Mouse (Mus musculus): ENCODE results near the gene Zmynd8.

The Zmynd8 gene

GRCm38 (mm10) chr2:165860447-165860846, 38.4 kb downstream of the Zmynd8 start:
- in situ Hi-C loops (cut with MboI, MseI), result no loop called here

DNA sequence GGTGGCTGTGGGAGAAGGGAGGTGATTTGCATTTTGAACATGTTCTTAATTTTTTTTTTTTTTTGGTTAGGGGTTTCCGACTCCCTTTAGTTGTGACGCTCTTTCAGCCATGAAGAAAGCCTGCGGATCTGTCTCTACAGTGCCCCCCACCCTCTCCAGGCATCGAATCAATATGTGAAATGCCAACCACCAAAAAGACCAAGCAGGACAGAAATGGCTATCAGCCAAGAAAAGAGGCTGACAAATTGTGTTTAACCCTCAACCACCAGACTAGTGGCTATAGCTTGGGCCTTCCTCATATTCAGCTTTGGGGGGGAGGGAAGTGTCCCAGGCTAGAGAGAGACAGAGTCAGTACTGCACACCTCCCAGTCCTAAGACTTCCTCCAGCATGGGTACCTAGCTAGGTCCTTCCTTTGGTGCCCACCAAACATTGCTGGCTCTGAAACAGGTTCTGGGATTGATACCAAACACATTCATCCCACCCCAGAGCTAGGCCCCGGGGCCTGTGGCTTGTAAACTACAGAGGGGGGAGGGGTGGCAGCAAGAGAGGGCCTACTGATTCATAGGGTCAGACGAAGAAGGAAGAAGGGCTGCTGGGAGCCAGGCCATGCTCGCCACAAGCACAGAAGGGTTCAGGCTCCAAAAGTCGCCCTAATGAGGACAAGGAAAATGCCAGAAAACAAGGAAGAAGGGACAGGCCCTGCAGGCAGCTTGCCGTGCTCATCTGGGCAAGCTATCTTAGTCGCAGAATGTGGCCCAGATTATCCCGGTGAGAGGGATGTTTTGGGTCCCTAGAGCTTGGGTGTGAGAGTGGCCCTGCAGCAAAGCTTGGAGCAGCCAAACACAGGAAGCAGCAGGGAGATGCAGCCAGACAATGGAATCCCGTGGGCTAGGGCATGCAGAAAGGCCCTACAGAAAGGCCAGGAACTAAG, 40.1 kb downstream of the Zmynd8 start:
- in situ Hi-C loops (cut with MboI, MseI), result no loop called here

DNA sequence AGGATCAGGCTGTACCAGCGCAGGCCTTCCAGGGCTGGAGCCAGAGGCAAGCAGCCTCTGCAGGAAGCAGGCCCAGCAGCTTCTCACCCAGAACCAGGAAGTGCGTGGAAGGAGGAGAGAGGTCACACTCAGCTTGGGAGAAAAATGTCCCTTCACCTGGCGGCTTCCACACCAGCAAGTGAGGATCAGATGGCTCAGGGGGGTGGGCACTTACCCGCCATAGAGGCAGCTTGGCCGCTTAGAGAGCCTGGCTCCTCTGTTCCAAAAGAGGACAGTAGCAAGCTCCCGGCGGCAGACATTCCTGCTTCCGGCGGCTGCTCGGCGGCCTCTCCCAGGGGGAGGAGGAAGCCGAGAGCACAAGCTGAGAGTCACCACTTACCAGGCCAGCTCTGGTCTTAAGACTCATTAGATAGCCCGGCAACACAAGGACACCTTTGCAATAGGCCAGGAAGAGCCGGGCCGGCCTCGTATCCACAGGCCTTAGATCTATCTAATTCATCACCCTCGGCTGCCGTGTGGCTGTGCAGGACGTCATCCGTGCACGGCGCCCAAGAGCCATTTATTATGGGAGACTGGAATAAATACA, 40.9 kb downstream of the Zmynd8 start:
- in situ Hi-C loops (cut with MboI, MseI), result no loop called here

GRCm38 (mm10) chr2:165857395-165857831, 41.4 kb downstream of the Zmynd8 start:
- in situ Hi-C loops (cut with MboI, MseI), result no loop called here

DNA sequence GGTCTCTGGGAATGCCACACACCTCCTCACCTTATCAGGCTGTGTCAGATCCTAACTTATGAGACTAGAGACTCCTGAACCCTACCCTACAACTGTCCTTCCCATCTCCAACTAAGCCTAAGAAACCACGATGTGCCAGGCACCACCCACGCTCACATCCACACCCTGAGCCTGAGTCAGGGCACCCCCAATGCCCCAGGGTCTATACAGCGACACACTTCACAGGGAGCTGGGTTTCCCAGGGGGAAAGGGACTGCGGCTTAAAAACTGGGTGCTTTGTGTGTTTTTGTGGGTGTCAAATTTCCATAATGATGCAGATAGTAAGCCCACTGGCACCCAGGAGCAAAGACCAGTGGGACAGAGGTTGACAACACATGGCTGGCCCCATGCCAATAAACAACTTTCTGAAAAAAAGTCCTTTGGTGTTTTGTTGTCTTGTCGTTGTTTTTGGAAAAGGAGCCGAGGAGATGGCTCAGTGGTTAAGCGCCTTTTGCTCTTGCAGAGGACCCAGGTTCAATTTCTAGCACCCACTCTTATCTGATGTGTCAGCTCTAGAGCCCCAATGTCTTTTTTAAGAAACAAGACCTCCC, 42.1 kb downstream of the Zmynd8 start:
- in situ Hi-C loops (cut with MboI, MseI), result no loop called here

- in situ Hi-C loops (cut with MboI, MseI), result no loop called here
These were observed 43.0 kb downstream of the Zmynd8 start for GRCm38 (mm10) chr2:165855641-165856301.

DNA sequence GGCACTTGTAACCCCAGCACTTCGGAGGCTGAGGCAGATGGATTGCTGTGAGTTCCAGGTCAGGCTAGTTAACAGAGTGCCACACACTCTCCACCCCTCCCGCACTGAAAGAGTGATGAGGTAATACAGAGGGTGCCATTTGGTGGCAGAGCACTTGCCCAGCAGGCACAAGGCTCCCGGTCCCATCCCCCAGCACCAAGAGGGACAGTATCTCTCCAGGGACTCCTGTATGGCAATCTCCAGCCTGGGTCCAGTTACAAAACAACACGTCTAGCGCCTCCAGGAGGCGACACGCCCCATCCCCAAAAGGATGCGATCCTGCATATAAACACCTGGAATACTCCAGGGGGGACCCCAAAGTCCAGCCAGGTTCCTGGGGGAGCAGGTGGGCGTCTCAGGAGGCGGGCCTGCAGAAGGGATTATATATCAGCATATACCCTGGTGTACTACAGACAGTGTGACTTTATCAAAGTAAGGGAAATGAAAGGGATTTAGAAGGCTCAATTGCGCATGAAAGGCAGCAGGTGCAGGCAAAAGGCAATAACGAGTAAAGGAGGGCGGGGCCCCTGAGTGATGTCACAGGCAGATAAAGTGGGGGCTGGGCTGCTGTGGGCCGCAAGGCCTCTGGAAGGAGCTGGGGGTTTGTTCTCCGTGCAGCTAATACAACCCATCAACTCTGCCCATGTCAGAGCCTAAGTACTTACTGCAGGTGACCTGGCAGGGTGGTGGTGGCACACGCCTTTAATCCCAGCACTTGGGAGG, 44.4 kb downstream of the Zmynd8 start:
- in situ Hi-C loops (cut with MboI, MseI), result no loop called here

- in situ Hi-C loops (cut with MboI, MseI), result no loop called here
These were observed 45.8 kb downstream of the Zmynd8 start for GRCm38 (mm10) chr2:165852896-165853633.

DNA sequence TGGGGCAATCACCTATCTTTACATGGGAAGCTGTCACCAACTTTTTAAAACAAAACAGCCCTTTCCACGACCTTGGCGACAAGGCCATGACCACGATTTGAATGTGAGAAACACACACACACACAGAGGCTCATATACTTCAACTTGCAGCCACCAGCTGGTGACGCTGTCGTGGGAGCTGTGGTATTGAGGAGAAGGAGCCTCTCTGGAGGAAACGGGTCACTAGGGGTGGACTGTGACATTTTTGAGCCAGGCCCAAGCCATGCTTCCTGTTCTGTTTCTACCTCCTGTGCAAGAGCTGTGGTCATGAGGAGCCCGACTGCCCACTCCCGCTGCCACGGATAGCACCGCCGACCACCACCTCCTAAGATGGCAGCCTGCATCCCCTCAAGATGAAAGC, 46.4 kb downstream of the Zmynd8 start:
- in situ Hi-C loops (cut with MboI, MseI), result no loop called here

- in situ Hi-C loops (cut with MboI, MseI), result no loop called here
These were observed 46.9 kb downstream of the Zmynd8 start for GRCm38 (mm10) chr2:165851811-165852415.

- in situ Hi-C loops (cut with MboI, MseI), result no loop called here
These were observed 48.0 kb downstream of the Zmynd8 start for GRCm38 (mm10) chr2:165850826-165851225.

DNA sequence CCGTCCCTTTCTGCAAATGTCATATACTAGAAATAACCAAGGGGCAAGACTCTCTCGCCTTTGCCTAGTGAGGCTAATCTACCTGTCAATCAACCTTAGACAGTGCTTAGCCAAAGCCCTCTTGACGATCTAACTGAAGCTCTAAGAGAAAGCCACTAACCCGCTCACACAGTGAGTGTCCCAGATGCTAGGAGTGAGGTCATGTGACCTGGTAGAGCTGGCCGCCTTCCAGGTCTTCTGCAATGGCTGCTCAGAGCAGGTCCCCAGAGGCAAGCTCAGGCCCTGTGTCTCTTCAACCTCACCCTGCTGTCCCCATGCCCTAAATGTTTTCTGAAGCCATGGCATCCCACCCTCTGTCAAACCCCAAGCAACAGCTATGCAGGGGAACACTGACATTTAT, 49.7 kb downstream of the Zmynd8 start:
- in situ Hi-C loops (cut with MboI, MseI), result no loop called here

DNA sequence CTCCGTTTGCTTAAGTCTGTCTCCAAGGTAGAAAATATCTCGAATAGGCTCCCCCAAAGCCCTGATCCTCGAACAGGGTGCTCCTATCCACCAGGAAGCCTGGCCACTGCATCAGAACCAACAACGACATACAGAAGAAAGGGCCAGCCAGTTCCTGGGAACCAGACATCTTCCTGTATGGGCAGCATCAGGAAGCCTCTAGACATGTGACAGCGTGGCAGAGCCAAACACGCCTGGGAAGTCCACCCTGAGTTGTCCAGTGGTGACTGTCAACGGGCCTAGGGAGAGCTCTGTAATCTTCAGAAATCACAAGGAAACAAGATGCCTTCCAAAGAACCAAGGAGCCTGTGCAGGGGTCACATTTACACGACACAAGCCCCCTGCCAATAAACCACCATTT, 52.0 kb downstream of the Zmynd8 start:
- in situ Hi-C loops (cut with MboI, MseI), result no loop called here

DNA sequence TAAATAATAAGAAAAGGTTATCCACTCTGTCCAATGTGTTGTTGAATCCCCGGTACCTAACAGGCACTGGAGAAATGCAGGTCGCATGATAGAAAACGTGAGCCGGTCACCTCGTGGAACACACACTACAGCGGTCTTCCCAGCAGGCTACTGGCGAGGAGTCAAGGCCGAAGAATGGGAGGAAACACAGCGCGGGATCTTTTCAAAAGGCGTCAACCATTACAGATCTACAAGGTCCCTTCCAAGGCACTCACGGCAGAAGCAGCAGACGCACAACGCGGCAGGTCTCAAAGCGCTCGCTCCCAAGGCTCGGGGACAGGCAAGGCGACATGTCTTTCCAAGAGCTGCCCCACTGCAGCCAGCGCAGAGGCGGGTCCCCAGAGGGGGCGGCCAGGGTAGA, 53.3 kb downstream of the Zmynd8 start:
- in situ Hi-C loops (cut with MboI, MseI), result no loop called here

- in situ Hi-C loops (cut with MboI, MseI), result no loop called here
These were observed 55.5 kb downstream of the Zmynd8 start for GRCm38 (mm10) chr2:165843350-165843749.

GRCm38 (mm10) chr2:165842241-165842640, 56.6 kb downstream of the Zmynd8 start:
- in situ Hi-C loops (cut with MboI, MseI), result no loop called here

GRCm38 (mm10) chr2:165841805-165842204, 57.0 kb downstream of the Zmynd8 start:
- in situ Hi-C loops (cut with MboI, MseI), result no loop called here

GRCm38 (mm10) chr2:165840852-165841251, 58.0 kb downstream of the Zmynd8 start:
- in situ Hi-C loops (cut with MboI, MseI), result no loop called here

DNA sequence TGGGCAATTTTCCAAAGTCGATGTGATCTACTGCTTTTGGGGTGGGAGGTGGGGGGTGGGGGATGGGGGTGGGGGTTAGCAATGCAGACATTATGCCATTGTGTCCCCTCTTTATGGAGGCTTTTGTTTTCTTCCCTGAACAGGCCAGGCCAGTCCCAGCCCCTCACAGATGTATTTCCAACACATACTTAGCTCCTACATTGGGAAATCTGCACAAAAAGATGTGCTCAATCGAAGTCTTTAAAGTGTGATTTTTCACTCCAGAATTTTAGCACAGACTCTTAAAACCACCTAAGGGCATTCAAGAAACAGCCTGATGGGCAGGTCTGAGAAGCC, 59.5 kb downstream of the Zmynd8 start:
- in situ Hi-C loops (cut with MboI, MseI), result no loop called here

GRCm38 (mm10) chr2:165838606-165839316, 60.1 kb downstream of the Zmynd8 start:
- in situ Hi-C loops (cut with MboI, MseI), result no loop called here
